Mouse (Mus musculus) CD4-positive, CD25-positive, alpha-beta regulatory T cell, adult 2 months (primary cell): ENCODE results near the gene Olfr807.

Source experiments
- DNase-seq: peaks from one replicate; pipeline ENCODE4 v3.0.0-alpha.2; 2012; ENCODE audit warnings: low read depth, low spot score

Olfr807 gene

DNA sequence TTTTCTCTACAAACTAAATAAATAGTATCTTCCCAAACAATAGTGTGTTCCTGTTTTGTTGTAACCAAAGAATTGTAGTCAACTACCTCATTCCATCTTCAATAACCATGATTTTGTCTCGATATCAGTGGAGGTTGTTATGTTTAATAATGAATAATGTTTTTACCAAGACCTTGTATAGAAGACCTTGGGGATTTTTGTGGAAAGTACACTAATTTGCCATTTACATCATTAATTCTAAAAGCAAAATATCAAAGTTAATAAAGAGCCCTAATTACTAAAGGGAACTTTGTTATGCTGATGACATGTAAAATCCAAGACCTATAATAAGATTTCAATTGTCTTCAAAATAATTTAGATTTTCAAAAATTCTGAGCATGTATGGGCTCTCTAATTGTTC, at the start of gene Olfr807:
Olfr807 (minus strand) TSS at position 101 of the 400 bp plus-strand sequence.
- no peak for DNase-seq

DNA sequence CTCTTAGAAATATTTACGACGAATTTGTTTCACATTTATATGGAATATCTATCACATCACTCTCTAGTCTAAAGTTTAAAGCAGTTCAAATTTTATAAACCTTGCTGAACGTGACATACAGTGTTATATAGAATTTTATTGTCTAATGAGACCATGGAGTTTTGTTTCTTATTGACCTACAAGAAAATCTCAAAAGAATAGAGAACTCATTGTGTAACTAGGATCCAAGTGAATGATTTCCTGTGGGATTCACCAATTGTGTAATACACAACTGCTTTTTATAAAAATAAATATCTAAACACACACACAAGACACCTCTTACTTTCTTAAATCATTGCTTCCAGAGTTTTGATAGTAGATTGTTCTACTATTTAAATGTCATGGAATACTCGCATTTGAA, 46.7 kb upstream of the Olfr807 start, which contains the start of gene Olfr811:
Olfr811 (minus strand) TSS at position 101 of the 400 bp plus-strand sequence.
- no peak for DNase-seq

DNA sequence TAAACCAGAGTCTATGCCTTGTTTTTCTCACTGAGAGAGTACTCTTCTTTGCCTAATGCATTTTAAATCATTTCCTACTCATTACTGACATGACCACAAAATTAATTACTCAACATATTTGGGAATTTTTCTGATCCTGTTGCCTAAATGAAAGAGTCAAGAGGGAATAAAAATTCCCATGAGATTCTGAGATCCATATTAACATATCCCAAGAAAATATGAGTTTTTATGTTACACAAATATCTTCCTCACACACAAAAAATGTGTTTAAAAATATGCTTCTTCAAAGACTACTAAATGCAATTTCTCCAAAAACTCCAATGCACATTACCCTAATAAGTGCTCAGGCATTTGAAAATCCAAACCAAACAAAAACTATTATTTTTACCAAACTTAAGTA, 37.2 kb upstream of the Olfr807 start, which contains the start of gene Olfr810:
Olfr810 (minus strand) TSS at position 101 of the 400 bp plus-strand sequence.
- DNase-seq, result no peak

DNA sequence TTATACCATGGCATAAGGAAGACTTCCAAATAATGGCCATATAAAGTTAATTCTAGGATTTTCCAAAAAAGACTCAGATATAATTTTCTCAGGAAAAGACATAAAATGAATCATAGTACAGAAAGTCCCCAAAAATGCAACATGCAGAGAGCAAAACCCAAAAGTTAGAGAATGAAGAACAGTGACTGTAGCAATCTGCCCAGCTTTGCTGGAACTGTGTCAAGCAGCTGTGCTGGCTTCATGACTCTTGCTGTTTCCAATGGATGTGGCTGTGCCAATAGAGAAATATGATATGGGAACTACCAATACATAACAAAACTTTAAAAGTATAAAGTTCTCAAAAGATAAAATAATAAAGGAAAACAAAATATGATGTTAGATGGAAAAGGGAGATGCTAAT, 20.5 kb upstream of the Olfr807 start:
- no peak for DNase-seq

DNA sequence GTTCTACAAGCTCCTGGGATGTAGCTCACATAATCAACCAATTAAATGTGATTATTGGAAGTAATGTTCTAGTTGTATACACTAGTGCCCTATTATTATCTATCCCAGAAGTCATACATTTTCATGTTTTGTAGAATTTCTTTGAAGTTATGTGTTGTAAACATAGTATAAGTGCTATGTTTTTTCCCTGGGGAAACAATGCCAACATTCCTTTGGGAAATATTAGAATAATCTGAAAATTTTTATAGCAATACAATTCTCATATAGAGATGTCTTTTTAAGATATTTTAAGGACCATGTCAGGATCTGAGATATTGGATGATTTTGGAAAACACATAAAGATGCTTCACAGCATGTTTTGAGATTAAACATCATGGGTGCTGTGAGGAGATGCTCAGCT, 16.7 kb upstream of the Olfr807 start, which contains the start of gene Olfr809:
Olfr809 (plus strand) TSS at position 301 of the 400 bp plus-strand sequence.
- no peak for DNase-seq

DNA sequence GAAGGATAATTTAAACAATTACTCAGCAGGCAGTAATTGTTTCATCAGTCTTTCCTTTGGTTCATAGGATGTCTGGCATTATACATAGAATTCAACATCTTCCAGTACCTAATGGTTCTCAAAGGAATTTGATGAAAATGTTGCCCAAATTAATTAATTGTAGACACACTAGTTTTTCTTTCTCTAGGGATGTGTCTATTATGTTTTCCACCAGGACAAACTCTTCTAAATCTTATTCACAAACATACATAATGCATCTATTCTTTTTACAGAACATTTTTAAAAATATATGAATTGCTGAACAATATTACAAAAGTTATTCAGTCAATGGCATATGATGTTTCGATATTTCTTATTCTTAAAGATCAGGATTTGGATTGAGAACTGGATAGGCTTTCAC, 7.6 kb upstream of the Olfr807 start, which contains the start of gene Olfr808:
Olfr808 (plus strand) TSS at position 301 of the 400 bp plus-strand sequence.
- DNase-seq, result no peak

DNA sequence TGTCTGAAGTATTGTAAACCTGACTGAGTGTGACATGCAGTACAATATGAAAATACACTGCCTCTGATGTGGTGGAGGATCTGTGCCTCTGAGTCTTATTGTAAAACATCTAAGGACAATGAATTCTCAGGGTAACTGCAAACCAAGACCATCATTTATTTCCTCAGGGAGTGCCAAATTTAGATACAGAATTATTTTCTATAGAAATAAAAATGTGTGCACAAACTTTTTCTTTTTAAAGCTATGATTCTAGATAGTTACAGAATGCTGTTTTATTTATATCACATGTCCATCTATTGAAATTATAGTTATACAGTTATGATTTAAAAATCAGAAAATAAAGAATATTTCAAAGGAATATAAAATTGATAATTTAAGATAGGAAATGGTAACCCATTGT, 15.8 kb downstream of the Olfr807 start, which contains the start of gene Olfr806:
Olfr806 (minus strand) TSS at position 101 of the 400 bp plus-strand sequence.
- no peak for DNase-seq

DNA sequence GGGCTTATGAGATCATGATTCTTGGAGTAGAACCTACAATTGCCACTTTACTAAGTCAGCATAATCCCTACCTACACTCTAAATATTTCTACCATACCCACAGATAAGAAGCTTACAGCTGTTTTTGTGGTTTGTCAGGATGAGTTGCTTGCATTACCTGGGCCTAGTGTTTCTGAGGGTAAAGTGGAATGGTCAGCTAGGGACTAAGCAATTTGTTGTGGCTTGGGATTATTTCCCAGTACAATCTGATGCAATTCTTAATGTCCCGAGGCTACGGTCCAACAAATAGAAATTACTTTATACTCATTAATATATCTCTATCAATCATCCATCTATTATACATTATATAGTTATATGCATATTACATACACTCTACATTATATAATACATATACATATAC, 28.3 kb downstream of the Olfr807 start, which contains the start of gene Olfr805:
Olfr805 (minus strand) TSS at position 101 of the 400 bp plus-strand sequence.
- DNase-seq, result no peak
